Mouse (Mus musculus) cerebellum, adult 2 months (tissue): ENCODE measurements around the gene Klhl24. TPM values are rescaled to one million over a fixed set of nuclear protein-coding genes. Genes with fewer than 3 reads are reported as not detected.
"Not testable (repeated sequence)": the region's sequence is repeated elsewhere in the genome, so short reads cannot be mapped to it uniquely, and the experiment has no call there.

ENCODE experiments used
- DNase-seq, 2 experiments: peaks; one replicate each; pipeline ENCODE4 v3.0.0; 2021
- H3K27ac ChIP-seq: fragments of 200-500 bp; 2 replicates; pipeline ENCODE4 v1.5.1; 2012; ENCODE audit warnings: low read length, control low read depth, inconsistent platforms; ENCODE audit not compliant: insufficient read depth
- H3K27me3 ChIP-seq: fragments of 200-500 bp; 2 replicates; pipeline ENCODE4 v1.6.1; 2012; ENCODE audit warnings: inconsistent platforms, mild to moderate bottlenecking, low read length, moderate library complexity; ENCODE audit not compliant: control insufficient read depth, insufficient read depth
- H3K4me1 ChIP-seq: fragments of 200-500 bp; 2 replicates; pipeline ENCODE4 v1.6.1; 2011; ENCODE audit warnings: low read length; ENCODE audit not compliant: control insufficient read depth, insufficient read depth
- H3K4me3 ChIP-seq: fragments of 200-500 bp; replicated peaks from 2 replicates; pipeline ENCODE3; 2011; ENCODE audit warnings: mild to moderate bottlenecking, low read depth, low read length, control low read depth; ENCODE audit not compliant: insufficient read depth
- CTCF ChIP-seq: fragments of 200-500 bp; IDR thresholded peaks from 2 replicates; pipeline ENCODE4 v1.5.1; 2011; ENCODE audit warnings: low read depth, mild to moderate bottlenecking, control low read depth, low read length, moderate library complexity, borderline replicate concordance; ENCODE audit not compliant: insufficient read depth
- POLR2A ChIP-seq: fragments of 200-500 bp; IDR thresholded peaks from 2 replicates; pipeline ENCODE4 v1.6.1; 2011; ENCODE audit warnings: low read length, control low read depth, borderline replicate concordance; ENCODE audit not compliant: insufficient read depth
- WGBS: fragments of 180-500 bp; shearing (Covaris S2); methylation state at CpG from one replicate; pipeline ENCODE4 v1.1.7; 2018; 5-methylcytosine and 5-hydroxymethylcytosine counted together
- polyA plus RNA-seq: library from polyadenylated mRNA; depleted of rRNA; stranded (reverse); fragments of >200 nt; gene quantifications from 2 replicates; pipeline ENCODE4 v1.2.3, GENCODE M21; 2012

Gene Klhl24
- polyA plus RNA-seq, 1 experiment = 26.6 TPM

DNA sequence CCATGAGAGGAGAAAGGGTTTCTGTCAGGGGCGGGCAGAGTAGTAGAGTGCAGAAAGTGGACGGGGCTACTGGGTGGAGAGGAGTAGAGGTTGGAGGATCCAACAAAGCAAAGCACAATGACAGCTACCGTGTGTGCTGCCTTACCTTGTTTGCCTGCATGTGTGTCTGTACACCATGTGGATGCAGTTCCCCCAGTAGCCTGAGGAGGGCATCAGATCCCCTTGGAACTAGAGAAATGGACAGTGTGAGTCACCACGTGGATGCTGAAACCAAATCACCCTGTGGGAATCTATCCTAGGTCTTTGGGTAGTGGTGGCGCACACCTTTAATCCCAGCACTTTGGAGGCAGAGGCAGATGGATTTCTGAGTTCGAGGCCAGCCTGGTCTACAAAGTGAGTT is 11.6 kb downstream of the Klhl24 start:
- Histone ChIP-seq H3K4me3 (no peak overlapping the region), H3K4me1 (peaks cover 5% of the 10 kb centered on the region; the same call in 1 of the 2 replicates), H3K27me3 (no peaks in the 10 kb centered on the region), H3K27ac (no peak overlapping the region)
- no peak for DNase-seq
- WGBS = 97% methylated on average over 6 of the region's 6 CpGs
- TF ChIP-seq POLR2A (no peak), CTCF (no peak)

- Histone ChIP-seq H3K4me3 (no peak overlapping the region), H3K27ac (no peak overlapping the region), H3K27me3 (no peaks in the 10 kb centered on the region), H3K4me1 (peaks cover 5% of the 10 kb centered on the region; the same call in 1 of the 2 replicates)
- TF ChIP-seq POLR2A (no peak), CTCF (no peak)
- no peak for DNase-seq
- 36% methylated on average over 2 of the region's 2 CpGs for WGBS
These were observed 15.3 kb downstream of the Klhl24 start for GRCm38 (mm10) chr16:20112649-20113048.

DNA sequence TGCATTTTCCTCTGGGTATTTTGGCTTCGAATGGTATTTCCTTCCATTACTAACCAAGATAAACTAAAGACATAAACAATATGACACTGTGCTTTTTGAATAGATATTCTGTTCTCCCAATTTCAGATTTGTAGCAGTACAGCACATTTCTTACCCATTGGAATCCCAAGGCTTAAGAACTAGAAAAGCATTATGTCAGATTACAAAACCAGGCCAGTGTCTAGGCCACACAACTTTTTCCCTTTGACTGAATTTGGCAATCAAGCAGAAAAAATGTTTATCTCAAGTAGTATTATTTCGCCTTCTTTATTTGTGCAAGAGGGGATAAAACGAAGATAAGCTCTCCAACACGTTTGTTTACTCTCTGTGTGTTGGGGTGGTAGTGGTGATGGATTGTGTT is 18.7 kb downstream of the Klhl24 start:
- no peak overlapping the region for H3K4me3 ChIP-seq
- no peaks in the 10 kb centered on the region for H3K27me3 ChIP-seq
- WGBS = 88% methylated on average over 4 of the region's 4 CpGs
- peaks cover 9% of the 10 kb centered on the region for H3K4me1 ChIP-seq
- no peak for TF ChIP-seq CTCF
- TF ChIP-seq POLR2A = no peak
- DNase-seq = no peak
- H3K27ac ChIP-seq = no peak overlapping the region

GRCm38 (mm10) chr16:20126319-20126883 is 29.1 kb downstream of the Klhl24 start:
- H3K27ac ChIP-seq, DNase-seq, H3K27me3 ChIP-seq, H3K4me1 ChIP-seq, H3K4me3 ChIP-seq: not testable (repeated sequence)
- WGBS = 87% methylated on average over 10 of the region's 10 CpGs

GRCm38 (mm10) chr16:20130397-20130796 is 33.1 kb downstream of the Klhl24 start:
- 56% methylated on average over 2 of the region's 2 CpGs for WGBS
- no peak overlapping the region for H3K4me3 ChIP-seq
- DNase-seq = no peak
- H3K4me1 ChIP-seq = no peaks in the 10 kb centered on the region
- TF ChIP-seq CTCF = no peak
- TF ChIP-seq POLR2A = no peak
- H3K27ac ChIP-seq = no peak overlapping the region
- H3K27me3 ChIP-seq = no peaks in the 10 kb centered on the region

GRCm38 (mm10) chr16:20140772-20141531 is 43.6 kb downstream of the Klhl24 start, which contains the start of gene Yeats2:
TSS of gene Yeats2 (plus strand) at chr16:20141063.
- Histone ChIP-seq H3K4me1 (no peaks in the 10 kb centered on the region), H3K4me3 (peak within 1 kb of the TSS; percentile 95), H3K27ac (peak within 1 kb of the TSS; percentile 97), H3K27me3 (no peaks in the 10 kb centered on the region)
- peak; percentile 83 to 89 for DNase-seq
- TF ChIP-seq POLR2A = peak; percentile 80; the same call in 1 of the 2 replicates
- no peak for TF ChIP-seq CTCF
- under 1% methylated on average over 90 of the region's 92 CpGs for WGBS

DNA sequence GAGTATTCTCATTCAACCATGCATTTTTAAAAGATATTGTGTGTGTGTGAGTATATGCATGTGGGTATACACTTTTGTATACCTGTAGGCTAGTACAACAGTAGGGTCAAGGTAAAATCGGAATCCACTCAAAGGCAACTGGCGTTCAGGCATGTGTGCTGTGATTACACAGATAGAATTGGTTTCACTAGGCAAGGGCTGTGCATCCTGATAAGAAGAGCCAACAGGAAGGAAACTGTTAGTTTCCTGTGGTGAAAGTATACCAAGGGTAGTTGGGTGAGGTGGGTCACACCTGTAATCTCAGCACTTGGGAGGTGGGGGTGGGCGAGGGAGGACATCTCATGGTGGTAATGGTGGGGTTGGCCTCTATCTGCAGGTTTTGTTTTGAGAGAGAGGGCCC is 47.2 kb downstream of the Klhl24 start:
- TF ChIP-seq POLR2A (no peak), CTCF (no peak)
- no peak overlapping the region for H3K4me3 ChIP-seq
- H3K4me1 ChIP-seq = no peaks in the 10 kb centered on the region
- H3K27me3 ChIP-seq = no peaks in the 10 kb centered on the region
- WGBS = 94% methylated on average over 3 of the region's 3 CpGs
- no peak overlapping the region for H3K27ac ChIP-seq
- no peak for DNase-seq

- Histone ChIP-seq H3K27me3 (no peaks in the 10 kb centered on the region), H3K4me3 (no peak overlapping the region), H3K27ac (no peak overlapping the region), H3K4me1 (no peaks in the 10 kb centered on the region; the same call in 1 of the 2 replicates)
- DNase-seq = no peak
- WGBS = 51% methylated on average over 5 of the region's 5 CpGs
- TF ChIP-seq POLR2A (no peak), CTCF (no peak)
These were observed 54.6 kb downstream of the Klhl24 start for GRCm38 (mm10) chr16:20151991-20152390.
